Mouse (Mus musculus) cerebral cortex, adult 2 months (tissue): Measurements from ENCODE around the gene Jak2.

Experiments
- WGBS: fragments of 180-500 bp; shearing (Covaris S2); methylation state at CpG from one replicate; pipeline ENCODE4 v1.1.7; 2018; 5-methylcytosine and 5-hydroxymethylcytosine counted together

Gene Jak2

GRCm38 (mm10) chr19:29253728-29254127, 2.1 kb downstream of the Jak2 start:
- WGBS = 1% methylated on average over 9 of the region's 9 CpGs

- WGBS = 35% methylated on average over 4 of the region's 4 CpGs
Measured at GRCm38 (mm10) chr19:29254671-29255070, 3.0 kb downstream of the Jak2 start.

- 35% methylated on average over 7 of the region's 7 CpGs for WGBS
Measured at GRCm38 (mm10) chr19:29255327-29256027, 3.8 kb downstream of the Jak2 start.

- 76% methylated on average over 9 of the region's 9 CpGs for WGBS
Measured at GRCm38 (mm10) chr19:29261638-29262037, 10.0 kb downstream of the Jak2 start.

GRCm38 (mm10) chr19:29263492-29263891, 11.9 kb downstream of the Jak2 start:
- WGBS = 98% methylated on average over 1 of the region's 1 CpGs

GRCm38 (mm10) chr19:29265538-29265937, 13.9 kb downstream of the Jak2 start:
- WGBS = 17% methylated on average over 5 of the region's 5 CpGs

GRCm38 (mm10) chr19:29267075-29267868, 15.6 kb downstream of the Jak2 start:
- 65% methylated on average over 4 of the region's 4 CpGs for WGBS

GRCm38 (mm10) chr19:29268788-29269321, 17.2 kb downstream of the Jak2 start:
- 90% methylated on average over 4 of the region's 4 CpGs for WGBS

- 44% methylated on average over 6 of the region's 6 CpGs for WGBS
Measured at GRCm38 (mm10) chr19:29270226-29270625, 18.6 kb downstream of the Jak2 start.

GRCm38 (mm10) chr19:29271147-29271578, 19.5 kb downstream of the Jak2 start:
- WGBS = 59% methylated on average over 12 of the region's 12 CpGs

GRCm38 (mm10) chr19:29272011-29272809, 20.6 kb downstream of the Jak2 start:
- 94% methylated on average over 3 of the region's 3 CpGs for WGBS

GRCm38 (mm10) chr19:29276414-29276813, 24.8 kb downstream of the Jak2 start:
- WGBS = 95% methylated on average over 4 of the region's 4 CpGs

GRCm38 (mm10) chr19:29278944-29279587, 27.4 kb downstream of the Jak2 start:
- 89% methylated on average over 6 of the region's 6 CpGs for WGBS

- WGBS = 21% methylated on average over 7 of the region's 7 CpGs
Measured at GRCm38 (mm10) chr19:29285451-29285869, 33.8 kb downstream of the Jak2 start.

- WGBS = 77% methylated on average over 8 of the region's 8 CpGs
Measured at GRCm38 (mm10) chr19:29287863-29288262, 36.2 kb downstream of the Jak2 start.

GRCm38 (mm10) chr19:29291532-29291931, 39.9 kb downstream of the Jak2 start:
- WGBS = 89% methylated on average over 14 of the region's 14 CpGs

GRCm38 (mm10) chr19:29292546-29292945, 40.9 kb downstream of the Jak2 start:
- WGBS = 62% methylated on average over 4 of the region's 4 CpGs

- 59% methylated on average over 2 of the region's 2 CpGs for WGBS
Measured at GRCm38 (mm10) chr19:29294756-29295155, 43.1 kb downstream of the Jak2 start.

GRCm38 (mm10) chr19:29297366-29297765, 45.7 kb downstream of the Jak2 start:
- WGBS = 96% methylated on average over 1 of the region's 1 CpGs

GRCm38 (mm10) chr19:29300919-29301318, 49.3 kb downstream of the Jak2 start:
- 83% methylated on average over 13 of the region's 13 CpGs for WGBS

GRCm38 (mm10) chr19:29302119-29302518, 50.5 kb downstream of the Jak2 start:
- WGBS = 84% methylated on average over 2 of the region's 2 CpGs
